Mouse (Mus musculus): ENCODE results near the gene Insl5. TPM values are rescaled to one million over a fixed set of nuclear protein-coding genes. Genes with fewer than 3 reads are reported as not detected.

Gene Insl5
- polyA plus RNA-seq (2012; ENCODE audit: low replicate concordance): not detected in 2 replicates

DNA sequence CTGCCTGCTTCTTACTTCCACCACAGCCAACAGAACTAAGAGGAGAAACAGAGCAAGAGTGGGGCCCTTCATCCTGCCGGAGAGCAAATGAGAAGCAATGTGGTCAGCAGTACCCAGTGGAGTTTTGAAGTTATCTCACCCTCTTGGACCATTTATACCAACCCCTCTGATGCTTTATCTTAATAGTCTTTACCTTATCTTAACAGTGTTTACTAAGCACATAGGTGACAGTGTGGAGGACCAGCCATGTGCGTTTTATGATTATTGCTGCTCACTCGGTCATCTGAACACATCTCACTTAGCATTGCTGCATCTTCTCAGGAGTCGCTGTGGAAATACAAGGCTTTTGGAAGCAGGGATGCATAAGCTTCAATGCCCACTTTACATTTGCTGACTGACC lies at the start of gene Insl5:
Insl5 (minus strand) TSS at position 222 of the 400 bp plus-strand sequence.

DNA sequence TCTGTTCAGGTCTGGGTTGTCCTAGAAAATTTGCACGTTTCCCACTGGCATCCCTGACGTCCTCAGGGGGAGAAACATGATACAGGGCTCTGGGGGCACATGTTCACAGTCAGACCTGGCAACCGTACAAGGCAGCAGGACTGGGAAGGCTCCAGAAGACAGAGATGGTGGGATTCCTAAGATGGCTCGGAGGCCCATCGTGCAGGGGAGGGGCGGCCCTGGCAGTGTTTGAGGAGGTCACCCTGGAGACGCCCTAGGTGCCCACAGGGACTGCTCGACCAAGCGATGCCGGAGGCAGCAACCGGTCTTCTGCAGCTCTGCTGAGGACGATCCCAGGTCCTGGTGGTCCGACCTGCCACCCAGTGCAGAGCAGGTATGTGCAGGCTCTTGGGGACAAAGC lies 48.2 kb downstream of the Insl5 start, which contains the start of gene Tctex1d1:
Tctex1d1 (plus strand) TSS at position 167 of the 400 bp plus-strand sequence.

Other genes with a start within 250 kb of the Insl5 start
- gene Tctex1d1, start 48.2 kb downstream of the Insl5 start, polyA plus RNA-seq (2012; ENCODE audit: low replicate concordance): not detected in 2 replicates
- gene Mier1, start 87.5 kb upstream of the Insl5 start, polyA plus RNA-seq (2012; ENCODE audit: low replicate concordance): 10.6 and 30.1 TPM in 2 replicates
- gene Wdr78, start 87.7 kb upstream of the Insl5 start, polyA plus RNA-seq (2012; ENCODE audit: low replicate concordance): 1.1 and 1.3 TPM in 2 replicates
- gene Slc35d1, start 188.3 kb upstream of the Insl5 start, polyA plus RNA-seq (2012; ENCODE audit: low replicate concordance): 12.9 and 13.5 TPM in 2 replicates